Mouse (Mus musculus) hindbrain, postnatal 0 days (tissue): ENCODE results near the gene Btg3. TPM values are rescaled to one million over a fixed set of nuclear protein-coding genes. Genes with fewer than 3 reads are reported as not detected.

ENCODE experiments used
- ATAC-seq: fragments of 200-750 bp; cut with Nextera tagmentation; 2 replicates; pipeline ENCODE4 v1.8.0; 2017; ENCODE audit warnings: mild to moderate bottlenecking, moderate TSS enrichment, moderate library complexity
- DNase-seq: peaks from one replicate; pipeline ENCODE4 v3.0.0-alpha.2; 2015; ENCODE audit warnings: low spot score
- H3K27ac ChIP-seq: fragments of 300-500 bp; sonication (generic); 2 replicates; pipeline ENCODE4 v1.5.1; 2014; ENCODE audit warnings: mild to moderate bottlenecking
- H3K27me3 ChIP-seq: fragments of 300-500 bp; sonication (generic); 2 replicates; pipeline ENCODE4 v1.6.1; 2014; ENCODE audit warnings: low read length, mixed read lengths; ENCODE audit not compliant: insufficient read depth
- H3K36me3 ChIP-seq: fragments of 300-500 bp; sonication (generic); 2 replicates; pipeline ENCODE4 v1.6.1; 2014; ENCODE audit warnings: low read length, mixed read lengths; ENCODE audit not compliant: insufficient read depth
- H3K4me1 ChIP-seq: fragments of 300-500 bp; sonication (generic); 2 replicates; pipeline ENCODE4 v1.6.1; 2014; ENCODE audit warnings: antibody characterized with exemption, low read length, mixed read lengths; ENCODE audit not compliant: insufficient read depth
- H3K4me2 ChIP-seq: fragments of 300-500 bp; sonication (generic); 2 replicates; pipeline ENCODE4 v1.6.1; 2014; ENCODE audit warnings: low read depth, mild to moderate bottlenecking, low read length, moderate library complexity, mixed read lengths
- H3K4me3 ChIP-seq: fragments of 300-500 bp; sonication (generic); 2 replicates; pipeline ENCODE4 v1.5.1; 2014; ENCODE audit warnings: low read length
- H3K9ac ChIP-seq: fragments of 300-500 bp; sonication (generic); replicated peaks from 2 replicates; pipeline ENCODE4 v1.6.1; 2014; ENCODE audit warnings: mild to moderate bottlenecking, low read length, moderate library complexity, mixed read lengths
- H3K9me3 ChIP-seq: fragments of 300-500 bp; sonication (generic); 2 replicates; pipeline ENCODE4 v1.6.1; 2016; ENCODE audit warnings: low read length, mixed read lengths
- CTCF ChIP-seq: IDR thresholded peaks from 2 replicates; pipeline ENCODE4 v1.5.1; 2016; ENCODE audit warnings: antibody characterized with exemption, control low read depth, low read depth
- WGBS: fragments of 180-500 bp; shearing (Covaris S2); extraction: QIAGEN DNeasy Blood & Tissue Kit; methylation state at CpG from one replicate; pipeline ENCODE4 v1.1.7; 2014; 5-methylcytosine and 5-hydroxymethylcytosine counted together
- polyA plus RNA-seq: library from polyadenylated mRNA; unstranded; fragments of >200 nt; fragmentation: Nextera tagmentation; extraction: Ambion mirVana; gene quantifications from 2 replicates; pipeline ENCODE4 v1.2.1, GENCODE M21; 2015
- total RNA-seq: library from RNA; depleted of rRNA; stranded (reverse); fragments of >200 nt; gene quantifications from 2 replicates; pipeline ENCODE4 v1.2.3, GENCODE M21; 2014

The Btg3 gene
- total and polyA plus RNA-seq, 2 experiments from 2014 or later: 7.9 to 26.7 TPM

GRCm38 (mm10) chr16:78327562-78327961, 49.4 kb downstream of the Btg3 start:
- WGBS: 89% methylated on average over 7 of the region's 7 CpGs
- H3K4me3 ChIP-seq: no peak overlapping the region
- H3K4me2 ChIP-seq: no peak overlapping the region
- H3K9me3 ChIP-seq: no peaks in the 10 kb centered on the region
- ATAC-seq (no peak), DNase-seq (no peak)
- H3K27ac ChIP-seq: no peak overlapping the region
- no peak for TF ChIP-seq CTCF
- no peaks in the 10 kb centered on the region for H3K4me1 ChIP-seq
- H3K27me3 ChIP-seq: no peaks in the 10 kb centered on the region
- no peak overlapping the region for H3K9ac ChIP-seq
- peaks cover 19% of the 10 kb centered on the region for H3K36me3 ChIP-seq

DNA sequence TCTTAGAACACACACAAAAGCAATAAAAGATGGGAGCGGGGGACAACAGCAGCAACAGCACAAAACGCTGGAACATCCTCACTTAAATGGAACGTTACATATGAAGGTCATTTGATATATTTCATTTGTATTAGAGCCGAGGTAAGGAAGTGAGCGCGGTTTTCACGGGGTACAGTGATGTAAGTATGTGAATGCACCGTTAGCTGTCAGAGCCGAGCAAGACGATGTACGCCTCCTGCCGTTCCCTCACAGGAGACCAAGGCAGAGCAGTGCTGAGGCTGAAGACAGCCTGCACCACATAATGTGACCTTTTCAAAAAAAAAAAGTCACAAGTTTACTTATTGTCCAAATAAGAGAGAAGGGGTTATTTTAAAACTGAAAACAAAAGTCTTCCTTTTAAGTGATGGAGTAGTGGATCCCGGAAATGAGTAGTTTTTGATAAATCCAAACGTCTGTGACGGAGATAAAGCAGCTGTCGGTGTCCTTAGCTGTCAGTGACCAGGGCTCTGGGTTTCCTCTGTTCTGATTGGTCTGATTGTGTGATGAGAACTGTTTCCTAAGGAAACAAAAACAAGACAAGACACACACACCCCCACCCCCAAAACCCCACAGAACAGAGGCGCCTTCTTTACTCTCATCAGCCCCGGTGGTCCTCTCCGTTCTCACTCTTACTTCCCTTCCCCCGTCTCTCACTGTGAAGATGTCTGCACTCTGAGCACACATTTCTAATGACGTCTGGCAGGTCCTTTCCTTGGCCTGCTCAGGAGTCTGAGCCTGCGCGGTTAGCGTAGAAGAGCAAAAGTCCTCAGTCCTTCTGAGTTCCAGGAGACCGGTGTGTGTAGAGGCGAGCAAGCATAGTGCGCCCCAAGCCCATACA, 50.8 kb downstream of the Btg3 start:
- 77% methylated on average over 27 of the region's 27 CpGs for WGBS
- Histone ChIP-seq H3K9me3 (no peaks in the 10 kb centered on the region), H3K9ac (no peak overlapping the region), H3K36me3 (peaks cover 19% of the 10 kb centered on the region), H3K4me1 (peaks cover 6% of the 10 kb centered on the region; the same call in 1 of the 2 replicates), H3K4me3 (no peak overlapping the region), H3K27ac (no peak overlapping the region), H3K4me2 (no peak overlapping the region), H3K27me3 (no peaks in the 10 kb centered on the region)
- TF ChIP-seq CTCF: no peak
- DNase-seq (no peak), ATAC-seq (0 out of 2 replicates have a peak, but pooled peaks have one; percentile 11)

- peak overlapping the region; percentile 24; the same call in 1 of the 2 replicates for H3K9ac ChIP-seq
These were observed 54.9 kb downstream of the Btg3 start for GRCm38 (mm10) chr16:78322140-78322539.

DNA sequence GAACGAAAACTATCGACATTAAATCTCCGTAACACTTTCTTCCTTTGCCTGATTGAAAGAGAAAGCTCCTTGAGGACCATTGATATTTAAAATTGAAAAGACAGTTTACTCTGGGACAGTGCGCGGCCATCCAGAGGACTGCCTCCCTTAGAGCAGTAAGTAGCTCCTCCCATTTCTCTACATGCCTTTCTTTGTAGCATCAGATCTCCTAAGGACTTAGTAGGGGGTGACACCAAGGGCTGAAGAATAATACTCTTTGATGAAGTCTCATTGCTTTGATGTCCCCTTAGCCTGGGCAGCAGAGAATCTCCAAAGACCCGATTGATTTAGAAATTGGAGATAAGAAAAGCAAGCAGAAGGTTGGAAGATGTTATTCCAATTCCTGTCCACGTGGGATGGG, 55.4 kb downstream of the Btg3 start:
- H3K9ac ChIP-seq: no peak overlapping the region
- peaks cover 5% of the 10 kb centered on the region; the same call in 1 of the 2 replicates for H3K36me3 ChIP-seq
- WGBS: 8% methylated on average over 7 of the region's 7 CpGs
- no peak overlapping the region for H3K4me3 ChIP-seq
- peaks cover 6% of the 10 kb centered on the region; the same call in 1 of the 2 replicates for H3K4me1 ChIP-seq
- H3K4me2 ChIP-seq: peak overlapping the region; percentile 32
- H3K27me3 ChIP-seq: no peaks in the 10 kb centered on the region
- H3K27ac ChIP-seq: no peak overlapping the region
- no peaks in the 10 kb centered on the region for H3K9me3 ChIP-seq
- no peak for TF ChIP-seq CTCF
- DNase-seq (peak; percentile 20), ATAC-seq (no peak; the same call in 1 of the 2 replicates)

More at GRCm38 (mm10) chr16:78322140-78322539, 54.9 kb downstream of the Btg3 start:
- DNase-seq: peak; percentile 48
- Histone ChIP-seq H3K4me2 (peak overlapping the region; percentile 32), H3K27me3 (no peaks in the 10 kb centered on the region), H3K4me3 (no peak overlapping the region), H3K27ac (0 out of 2 replicates have a peak overlapping the region, but pooled peaks have one; percentile 20), H3K4me1 (peaks cover 6% of the 10 kb centered on the region; the same call in 1 of the 2 replicates), H3K36me3 (peaks cover 8% of the 10 kb centered on the region), H3K9me3 (no peaks in the 10 kb centered on the region)
- 7% methylated on average over 7 of the region's 7 CpGs for WGBS
- ATAC-seq: peak; percentile 57
- no peak for TF ChIP-seq CTCF

- no peak for TF ChIP-seq CTCF
- Histone ChIP-seq H3K36me3 (no peaks in the 10 kb centered on the region), H3K27me3 (no peaks in the 10 kb centered on the region), H3K9ac (no peak overlapping the region), H3K9me3 (no peaks in the 10 kb centered on the region), H3K4me3 (no peak overlapping the region), H3K4me1 (peaks cover 6% of the 10 kb centered on the region; the same call in 1 of the 2 replicates), H3K4me2 (no peak overlapping the region), H3K27ac (no peak overlapping the region)
- DNase-seq (no peak), ATAC-seq (no peak)
- WGBS: 66% methylated on average over 7 of the region's 7 CpGs
These were observed 57.3 kb downstream of the Btg3 start for GRCm38 (mm10) chr16:78319711-78320110.

DNA sequence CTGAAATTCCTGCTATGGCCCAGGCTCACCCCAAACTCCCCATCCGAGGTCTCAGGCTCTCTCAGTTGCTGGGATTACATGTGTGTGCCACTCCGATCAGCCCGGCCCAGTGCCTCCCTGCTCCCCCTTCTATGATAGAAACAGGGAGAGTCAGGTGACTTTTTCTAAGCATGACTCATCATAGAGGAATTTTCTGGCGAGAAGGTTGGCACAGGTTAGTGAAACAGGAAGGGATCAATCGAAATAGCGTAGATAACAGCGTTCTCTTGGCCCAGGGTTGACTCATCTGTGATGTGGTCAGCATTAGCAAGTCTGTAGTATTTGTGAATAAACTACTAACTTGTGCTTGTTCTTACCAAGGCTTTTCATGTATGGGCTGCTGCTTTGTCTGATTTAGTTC, 59.0 kb downstream of the Btg3 start:
- ATAC-seq (no peak), DNase-seq (no peak)
- Histone ChIP-seq H3K36me3 (no peaks in the 10 kb centered on the region), H3K9ac (no peak overlapping the region), H3K9me3 (no peaks in the 10 kb centered on the region), H3K4me2 (no peak overlapping the region), H3K4me1 (peaks cover 16% of the 10 kb centered on the region), H3K4me3 (no peak overlapping the region), H3K27me3 (no peaks in the 10 kb centered on the region), H3K27ac (no peak overlapping the region)
- 82% methylated on average over 7 of the region's 7 CpGs for WGBS
- no peak for TF ChIP-seq CTCF

DNA sequence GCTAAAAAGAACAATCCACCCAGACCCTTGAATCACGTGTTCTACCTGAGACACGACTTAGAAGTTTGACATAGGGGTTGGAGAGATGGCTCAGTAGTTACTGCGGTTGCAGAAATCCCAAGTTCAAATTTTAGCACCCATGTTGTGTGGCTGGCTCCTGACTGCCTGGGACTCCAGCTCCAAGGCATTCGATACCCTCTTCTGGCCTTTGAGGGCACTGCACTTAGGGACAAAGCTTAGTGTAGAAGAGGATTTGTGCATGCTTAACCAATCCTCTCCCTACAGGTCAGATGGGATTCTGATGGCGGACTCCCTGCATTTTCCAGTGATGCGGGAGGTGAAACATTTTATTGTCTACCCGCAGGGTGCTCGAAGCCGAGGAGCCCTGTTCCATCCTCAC, 60.1 kb downstream of the Btg3 start:
- no peak overlapping the region for H3K4me2 ChIP-seq
- WGBS: 84% methylated on average over 9 of the region's 9 CpGs
- TF ChIP-seq CTCF: peak; percentile 78
- H3K4me3 ChIP-seq: no peak overlapping the region
- peaks cover 11% of the 10 kb centered on the region for H3K4me1 ChIP-seq
- H3K27ac ChIP-seq: no peak overlapping the region
- DNase-seq: peak; percentile 65
- H3K27me3 ChIP-seq: no peaks in the 10 kb centered on the region
- H3K36me3 ChIP-seq: no peaks in the 10 kb centered on the region
- no peaks in the 10 kb centered on the region for H3K9me3 ChIP-seq
- ATAC-seq: peak; percentile 43; the same call in 1 of the 2 replicates
- H3K9ac ChIP-seq: no peak overlapping the region
